Mouse (Mus musculus) large intestine, adult 2 months (tissue): ENCODE measurements around the gene Cxcl5. TPM values are rescaled to one million over a fixed set of nuclear protein-coding genes. Genes with fewer than 3 reads are reported as not detected.

Experiments used
- DNase-seq: peaks from one replicate; pipeline ENCODE4 v3.0.0-alpha.2; 2012; ENCODE audit warnings: low read depth, low spot score
- WGBS: fragments of 180-500 bp; shearing (Covaris S2); methylation state at CpG from one replicate; pipeline ENCODE4 v1.1.7; 2018; 5-methylcytosine and 5-hydroxymethylcytosine counted together
- polyA plus RNA-seq: library from polyadenylated mRNA; depleted of rRNA; stranded (reverse); fragments of >200 nt; gene quantifications from 2 replicates; pipeline ENCODE4 v1.2.3, GENCODE M21; 2012; rRNA removed

The Cxcl5 gene
- polyA plus RNA-seq, result 0.78 and 1.1 TPM in 2 replicates

- DNase-seq, result no peak
- 7% methylated on average over 32 of the region's 32 CpGs for WGBS
Measured at GRCm38 (mm10) chr5:90759077-90760065, at the start of gene Cxcl5. Gene Cxcl5 (plus strand): TSS chr5:90759360.

GRCm38 (mm10) chr5:90711409-90711808, 47.8 kb upstream of the Cxcl5 start:
- WGBS, result 36% methylated on average over 2 of the region's 2 CpGs

GRCm38 (mm10) chr5:90717937-90718336, 41.2 kb upstream of the Cxcl5 start:
- no peak for DNase-seq
- 78% methylated on average over 1 of the region's 1 CpGs for WGBS

More at GRCm38 (mm10) chr5:90711409-90711808, 47.8 kb upstream of the Cxcl5 start:
- no peak for DNase-seq

- WGBS, result 57% methylated on average over 3 of the region's 3 CpGs
Measured at GRCm38 (mm10) chr5:90722656-90723055, 36.5 kb upstream of the Cxcl5 start.

GRCm38 (mm10) chr5:90728254-90728653, 30.9 kb upstream of the Cxcl5 start:
- WGBS, result 30% methylated on average over 3 of the region's 3 CpGs
- no peak for DNase-seq

More at GRCm38 (mm10) chr5:90722656-90723055, 36.5 kb upstream of the Cxcl5 start:
- DNase-seq, result no peak

- 27% methylated on average over 4 of the region's 4 CpGs for WGBS
- DNase-seq, result no peak
Measured at GRCm38 (mm10) chr5:90731480-90731879, 27.7 kb upstream of the Cxcl5 start.

GRCm38 (mm10) chr5:90742029-90742428, 17.1 kb upstream of the Cxcl5 start:
- 50% methylated on average over 4 of the region's 4 CpGs for whole genome bisulfite sequencing
- no peak for DNase-seq

- 91% methylated on average over 1 of the region's 1 CpGs for WGBS
- DNase-seq, result no peak
Measured at GRCm38 (mm10) chr5:90753934-90754333, 5.2 kb upstream of the Cxcl5 start.

GRCm38 (mm10) chr5:90758020-90758605, 1.0 kb upstream of the Cxcl5 start:
- WGBS, result 39% methylated on average over 5 of the region's 5 CpGs
- DNase-seq, result no peak

- WGBS, result 24% methylated on average over 4 of the region's 4 CpGs
- no peak for DNase-seq
Measured at GRCm38 (mm10) chr5:90760303-90760702, 1.1 kb downstream of the Cxcl5 start.

- DNase-seq, result no peak
- WGBS, result 42% methylated on average over 2 of the region's 2 CpGs
Measured at GRCm38 (mm10) chr5:90760844-90761243, 1.7 kb downstream of the Cxcl5 start.

- WGBS, result 89% methylated on average over 3 of the region's 3 CpGs
- DNase-seq, result no peak
Measured at GRCm38 (mm10) chr5:90761834-90762233, 2.7 kb downstream of the Cxcl5 start.

GRCm38 (mm10) chr5:90763912-90764665, 4.9 kb downstream of the Cxcl5 start:
- no peak for DNase-seq
- 60% methylated on average over 12 of the region's 12 CpGs for WGBS

- WGBS, result 58% methylated on average over 8 of the region's 8 CpGs
- no peak for DNase-seq
Measured at GRCm38 (mm10) chr5:90765821-90766606, 6.9 kb downstream of the Cxcl5 start.

- no peak for DNase-seq
- WGBS, result 54% methylated on average over 3 of the region's 3 CpGs
Measured at GRCm38 (mm10) chr5:90768218-90768617, 9.1 kb downstream of the Cxcl5 start, which contains the start of gene Ppbp. Gene Ppbp (plus strand): TSS chr5:90768518.

GRCm38 (mm10) chr5:90771369-90771768, 12.2 kb downstream of the Cxcl5 start:
- 79% methylated on average over 3 of the region's 3 CpGs for WGBS
- no peak for DNase-seq

GRCm38 (mm10) chr5:90771880-90772653, 12.9 kb downstream of the Cxcl5 start, which contains the start of gene Pf4:
Gene Pf4 (plus strand): TSS chr5:90772435.
- no peak for DNase-seq
- 68% methylated on average over 16 of the region's 16 CpGs for WGBS

GRCm38 (mm10) chr5:90775562-90775961, 16.4 kb downstream of the Cxcl5 start:
- no peak for DNase-seq
- 81% methylated on average over 5 of the region's 5 CpGs for WGBS
